23 mouse cellular contexts compared by ENCODE assay signal in genomic region chr17:23857193-23857592, GRCm38 (mm10). TPM values are rescaled to one million over a fixed set of nuclear protein-coding genes. Genes with fewer than 3 reads are reported as not detected.
"Had no signal": no experiment of that assay in that cellular context is flagged by ENCODE, and none has a peak within 500 bp of the region (broad histone marks: within the 10 kb centered on the region; RNA-seq: fewer than 3 reads in every experiment).

No protein-coding gene starts in this region.

- H3K36me3 ChIP-seq: kidney, embryonic 15.5 days; limb, embryonic 12.5 days; liver, embryonic 13.5 days; lung, embryonic 15.5 days; midbrain, embryonic 12.5 days; neural tube, embryonic 12.5 days had no signal

- H3K4me3 ChIP-seq: kidney, embryonic 15.5 days; limb, embryonic 12.5 days; liver, embryonic 13.5 days; lung, embryonic 15.5 days; megakaryocyte, embryonic 14.5 days; midbrain, embryonic 12.5 days; neural tube, embryonic 12.5 days had no signal

- DNase-seq: kidney, adult 18-20 months; kidney, postnatal 36 days; layer of hippocampus, adult 9-11 months; layer of hippocampus, postnatal 36 days; liver; liver, embryonic 13.5 days; liver, postnatal 0 days; lung, postnatal 14 days; thymus, adult 18-20 months; thymus, postnatal 14 days had no signal

- H3K27ac ChIP-seq: kidney, embryonic 15.5 days; limb, embryonic 12.5 days; liver, embryonic 13.5 days; lung, embryonic 15.5 days; macrophage; midbrain, embryonic 12.5 days; neural tube, embryonic 12.5 days had no signal

- H3K4me1 ChIP-seq: kidney, embryonic 15.5 days; limb, embryonic 12.5 days; liver, embryonic 13.5 days; lung, embryonic 15.5 days; midbrain, embryonic 12.5 days; neural tube, embryonic 12.5 days had no signal

- H3K9me3 ChIP-seq: kidney, embryonic 15.5 days; limb, embryonic 12.5 days; liver, embryonic 13.5 days; lung, embryonic 15.5 days; megakaryocyte, embryonic 14.5 days; midbrain, embryonic 12.5 days; neural tube, embryonic 12.5 days had no signal

- H3K27me3 ChIP-seq: kidney, embryonic 15.5 days; limb, embryonic 12.5 days; liver, embryonic 13.5 days; lung, embryonic 15.5 days; midbrain, embryonic 12.5 days; neural tube, embryonic 12.5 days had no signal

- H3K9ac ChIP-seq: kidney, embryonic 15.5 days; limb, embryonic 12.5 days; liver, embryonic 13.5 days; liver, postnatal 0 days; lung, embryonic 15.5 days; midbrain, embryonic 12.5 days; neural tube, embryonic 12.5 days had no signal

- H3K4me2 ChIP-seq: kidney, embryonic 15.5 days; limb, embryonic 12.5 days; liver, embryonic 13.5 days; lung, embryonic 15.5 days; midbrain, embryonic 12.5 days; neural tube, embryonic 12.5 days had no signal

RNA-seq across cellular contexts. Expression of gene Prss21, which starts 10.7 kb away (rescaled TPM):
- total RNA-seq: layer of hippocampus, adult 18-20 months; layer of hippocampus, postnatal 36 days; left cerebral cortex, adult 8-10 months; left cerebral cortex, postnatal 25 days; midbrain, postnatal 0 days; neutrophil, adult 5-6 weeks had no signal
- polyA plus RNA-seq: kidney, embryonic 15.5 days; limb, embryonic 12.5 days; liver, embryonic 13.5 days; liver, postnatal 0 days; lung, embryonic 15.5 days; macrophage; midbrain, embryonic 12.5 days; midbrain, postnatal 0 days; neural tube, embryonic 12.5 days; stomach, embryonic 14.5 days had no signal

RNA-seq across cellular contexts. Expression of gene Prss41, which starts 13.2 kb away (rescaled TPM):
- total RNA-seq: neutrophil, adult 5-6 weeks had no signal
- polyA plus RNA-seq: macrophage had no signal

RNA-seq across cellular contexts. Expression of gene Prss32, which starts 13.5 kb away (rescaled TPM):
- total RNA-seq: layer of hippocampus, adult 18-20 months; layer of hippocampus, postnatal 36 days; left cerebral cortex, postnatal 25 days; midbrain, postnatal 0 days had no signal
- polyA plus RNA-seq: kidney, embryonic 15.5 days; limb, embryonic 12.5 days; liver, embryonic 13.5 days; liver, postnatal 0 days; lung, embryonic 15.5 days; macrophage; midbrain, embryonic 12.5 days; neural tube, embryonic 12.5 days had no signal

RNA-seq across cellular contexts. Expression of gene Prss33, which starts 21.3 kb away (rescaled TPM):
- total RNA-seq: layer of hippocampus, postnatal 36 days; left cerebral cortex, postnatal 25 days; midbrain, postnatal 0 days; neutrophil, adult 5-6 weeks had no signal
- polyA plus RNA-seq: limb, embryonic 12.5 days; liver, embryonic 13.5 days; liver, postnatal 0 days; macrophage; midbrain, postnatal 0 days; neural tube, embryonic 12.5 days; stomach, embryonic 14.5 days had no signal

RNA-seq across cellular contexts. Expression of gene Dcpp1, which starts 23.5 kb away (rescaled TPM):
- total RNA-seq: layer of hippocampus, adult 18-20 months; layer of hippocampus, postnatal 36 days; left cerebral cortex, adult 8-10 months; left cerebral cortex, postnatal 25 days; midbrain, postnatal 0 days; neutrophil, adult 5-6 weeks had no signal
- polyA plus RNA-seq: kidney, embryonic 15.5 days; limb, embryonic 12.5 days; liver, embryonic 13.5 days; liver, postnatal 0 days; macrophage; midbrain, embryonic 12.5 days; midbrain, postnatal 0 days; neural tube, embryonic 12.5 days; stomach, embryonic 14.5 days had no signal
